Mouse (Mus musculus) c-Kit-positive CD71-positive TER-119-positive erythroid progenitor cells, embryonic 14.5 days (primary cell): ENCODE data around the gene Rab40c.
A peak's percentile ranks its signal among the peaks of the same experiment; 100 is the strongest.

Source experiments
- DNase-seq: peaks from one replicate; pipeline ENCODE4 v3.0.0-alpha.2; 2013; ENCODE audit warnings: low spot score

Rab40c gene

GRCm38 (mm10) chr17:25843122-25843521 lies 76.4 kb downstream of the Rab40c start:
- DNase-seq = no peak

DNA sequence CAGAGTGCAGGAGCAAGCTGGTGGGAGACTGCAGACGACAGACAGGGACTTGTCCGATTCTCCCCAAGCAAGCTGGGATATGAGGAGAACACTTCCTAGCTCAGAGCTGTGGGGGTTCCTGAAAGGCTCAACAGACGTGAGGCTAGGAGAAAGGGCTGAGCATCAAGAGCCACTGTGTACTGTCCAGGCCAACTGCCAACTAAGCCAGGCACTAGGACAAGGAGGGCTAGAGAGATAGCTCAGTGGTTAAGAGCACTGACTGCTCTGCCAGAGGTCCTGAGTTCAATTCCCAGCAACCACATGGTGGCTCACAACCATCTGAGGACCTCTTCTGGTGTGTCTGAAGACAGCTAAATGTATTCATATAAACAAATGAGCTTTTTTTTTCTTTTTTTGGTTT lies 77.0 kb downstream of the Rab40c start:
- no peak for DNase-seq

GRCm38 (mm10) chr17:25841117-25841880 lies 78.2 kb downstream of the Rab40c start, which contains the start of gene Gm20683:
Gene Gm20683, minus strand, starts transcription at chr17:25841763.
- DNase-seq = no peak

DNA sequence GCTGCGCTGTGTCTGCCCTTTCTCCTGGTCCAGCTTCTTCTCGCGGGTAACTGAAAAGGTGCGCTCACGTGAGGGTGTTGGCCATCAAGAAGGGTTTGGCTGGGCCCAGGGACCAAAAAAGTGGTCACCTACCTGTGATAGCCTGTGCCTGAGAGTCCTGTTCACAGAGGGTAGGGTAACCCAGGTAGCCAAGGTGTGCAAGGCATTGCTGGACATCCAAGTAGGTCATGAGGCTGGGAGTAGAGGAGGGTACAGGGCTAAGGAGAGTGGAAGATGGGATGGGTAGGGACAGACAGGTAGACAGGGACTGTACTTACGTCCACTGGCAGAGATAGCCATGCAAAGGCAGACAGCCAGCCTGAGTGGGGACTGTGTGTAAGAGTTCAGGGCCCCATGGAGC lies 79.0 kb downstream of the Rab40c start:
- no peak for DNase-seq

DNA sequence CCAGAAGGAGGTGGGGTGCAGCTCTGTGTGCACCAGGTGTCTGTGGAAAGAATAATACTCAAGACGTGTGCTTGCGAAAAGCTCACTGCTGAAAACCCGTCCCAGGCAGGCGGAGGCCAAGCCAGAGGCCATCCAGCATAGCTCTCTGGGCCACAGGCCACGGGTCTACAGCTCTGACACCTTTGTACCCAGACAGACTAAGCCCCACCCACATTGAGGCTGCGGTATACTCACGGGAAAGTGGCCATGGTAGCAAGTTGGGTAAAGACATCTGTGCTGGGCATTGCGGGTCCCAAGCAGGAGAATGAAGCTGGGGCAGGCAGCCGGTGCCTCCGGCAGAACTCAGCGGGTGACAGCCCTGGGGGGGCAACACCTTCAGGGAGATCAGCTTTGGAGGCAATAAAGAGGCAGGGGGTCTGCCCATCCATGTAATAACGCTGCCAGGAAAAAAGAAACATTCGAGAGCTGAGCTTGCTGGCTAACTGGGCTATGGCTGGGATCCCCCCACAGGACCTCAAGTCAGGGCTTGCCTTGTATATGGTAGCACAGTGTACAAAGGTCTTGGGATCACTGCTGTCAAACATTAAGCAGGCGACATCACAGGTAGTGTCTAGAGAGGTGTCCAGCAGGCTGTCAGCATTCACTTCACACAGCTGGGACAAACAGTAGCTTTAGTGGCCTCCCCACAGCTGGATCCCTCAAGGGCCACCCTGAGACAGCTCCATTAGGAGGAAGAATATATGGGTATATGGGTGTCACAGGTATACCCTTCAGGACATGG lies 79.9 kb downstream of the Rab40c start:
- no peak for DNase-seq

- no peak for DNase-seq
Measured at GRCm38 (mm10) chr17:25838904-25839303, 80.6 kb downstream of the Rab40c start.

DNA sequence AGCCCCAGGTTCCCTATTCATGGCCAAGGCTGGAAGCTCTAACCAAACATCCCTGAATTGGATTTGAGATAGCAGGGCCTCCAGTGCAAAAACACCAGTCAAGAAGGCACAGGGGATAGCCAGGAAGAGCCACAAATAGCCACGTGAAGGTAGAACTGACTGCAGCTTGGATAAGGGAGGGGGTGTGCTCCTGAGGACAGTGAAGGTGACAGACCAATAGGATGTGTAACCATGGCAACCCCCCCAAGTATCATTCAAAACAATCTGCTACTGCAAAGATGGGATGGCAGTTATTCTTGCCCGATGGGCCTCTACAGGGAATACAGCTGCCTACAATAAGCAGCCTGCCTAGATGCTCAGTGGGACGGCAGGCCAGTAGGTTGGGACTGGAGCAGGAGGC lies 82.0 kb downstream of the Rab40c start:
- DNase-seq = no peak

- DNase-seq = no peak
Measured at GRCm38 (mm10) chr17:25837076-25837410, 82.5 kb downstream of the Rab40c start, which contains the start of gene Rhbdl1. Gene Rhbdl1, minus strand, starts transcription at chr17:25837295.

GRCm38 (mm10) chr17:25836397-25837075 lies 83.0 kb downstream of the Rab40c start:
- DNase-seq = no peak

- DNase-seq = no peak
Measured at GRCm38 (mm10) chr17:25835816-25836215, 83.7 kb downstream of the Rab40c start.

DNA sequence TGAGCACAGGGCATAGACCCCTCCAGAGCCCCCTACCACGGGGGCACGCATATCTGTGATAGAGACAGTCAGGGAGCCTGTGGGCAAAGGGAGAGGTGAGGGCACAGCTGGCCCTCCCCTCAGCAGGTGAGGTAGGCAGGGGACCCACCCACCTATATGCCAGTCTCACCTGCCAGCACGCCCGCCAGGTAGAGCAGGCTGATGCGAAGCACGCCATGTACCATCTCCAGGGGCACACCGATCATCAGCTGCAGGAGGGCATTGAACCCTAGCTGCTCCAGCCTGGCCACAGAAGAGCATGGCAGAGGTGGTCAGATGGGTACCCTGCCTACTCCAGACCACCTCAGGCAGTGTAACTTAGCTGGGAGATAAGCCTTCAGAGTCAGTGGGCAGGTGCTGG lies 84.2 kb downstream of the Rab40c start:
- DNase-seq = no peak

GRCm38 (mm10) chr17:25834595-25835222 lies 84.8 kb downstream of the Rab40c start:
- no peak for DNase-seq

GRCm38 (mm10) chr17:25833961-25834594 lies 85.4 kb downstream of the Rab40c start:
- DNase-seq = no peak

GRCm38 (mm10) chr17:25833291-25833663 lies 86.2 kb downstream of the Rab40c start, which contains the start of gene Stub1:
Gene Stub1, minus strand, starts transcription at chr17:25833404.
- peak; percentile 61 for DNase-seq

- peak; percentile 98 for DNase-seq
Measured at GRCm38 (mm10) chr17:25832436-25833290, 86.9 kb downstream of the Rab40c start.
